Comparison of ENCODE assay signal across 8 mouse cellular contexts in genomic region chr7:100009640-100010039, GRCm38 (mm10). TPM values are rescaled to one million over a fixed set of nuclear protein-coding genes. Genes with fewer than 3 reads are reported as not detected.
DNase-seq lines count a peak whose midpoint lies in the region; ATAC-seq and TF ChIP-seq lines count a peak whose summit lies in the region.

No protein-coding gene starts in this region.

- no peak overlapping the region for H3K9ac ChIP-seq in midbrain, embryonic 15.5 days
- H3K9ac ChIP-seq in limb, embryonic 15.5 days: no peak overlapping the region
- no peak overlapping the region for H3K9ac ChIP-seq in neural tube, embryonic 14.5 days (replicated peaks; ENCODE audit: low read depth, low read length)

- no peaks in the 10 kb centered on the region for H3K36me3 ChIP-seq in midbrain, embryonic 10.5 days
- no peaks in the 10 kb centered on the region for H3K36me3 ChIP-seq in midbrain, embryonic 15.5 days (replicated peaks)
- no peaks in the 10 kb centered on the region for H3K36me3 ChIP-seq in limb, embryonic 15.5 days
- no peaks in the 10 kb centered on the region for H3K36me3 ChIP-seq in neural tube, embryonic 14.5 days (ENCODE audit: control insufficient read depth, insufficient read depth, low read length)
- H3K36me3 ChIP-seq in testis, adult 2 months (ENCODE audit: control insufficient read depth, insufficient read depth, low read length): no peaks in the 10 kb centered on the region

- H3K4me3 ChIP-seq in midbrain, embryonic 10.5 days: no peak overlapping the region
- H3K4me3 ChIP-seq in midbrain, embryonic 15.5 days: no peak overlapping the region
- no peak overlapping the region for H3K4me3 ChIP-seq in limb, embryonic 15.5 days
- no peak overlapping the region for H3K4me3 ChIP-seq in neural tube, embryonic 14.5 days (ENCODE audit: low read depth, low read length)
- H3K4me3 ChIP-seq in testis, adult 2 months (ENCODE audit: control insufficient read depth, low read depth, low read length): no peak overlapping the region

- no peak for TF ChIP-seq POLR2A in testis, adult 2 months (IDR thresholded peaks at IDR 0.05; ENCODE audit: control insufficient read depth, low read depth, low read length)

- intact Hi-C loops in gastrocnemius, postnatal 14 days (cut with DNase I; ENCODE audit: low total_unique reads): loop anchor here (5.0 kb wide), 1 partner anchor 103 kb away; no protein-coding TSS in a partner anchor

- no peak overlapping the region for H3K4me2 ChIP-seq in midbrain, embryonic 15.5 days
- H3K4me2 ChIP-seq in limb, embryonic 15.5 days: no peak overlapping the region
- no peak overlapping the region for H3K4me2 ChIP-seq in neural tube, embryonic 14.5 days (ENCODE audit: low read depth, low read length)

- peak; percentile 77 for DNase-seq in midbrain, embryonic 10.5 days (ENCODE audit: low spot score)
- DNase-seq in cerebellum, postnatal 10 days: peak; percentile 74 to 81
- DNase-seq in gastrocnemius, postnatal 14 days: peak; percentile 77
- DNase-seq in kidney, adult 9 months: peak; percentile 89

- WGBS in midbrain, embryonic 10.5 days: 15% methylated on average over 11 of the region's 11 CpGs
- 10% methylated on average over 11 of the region's 11 CpGs for WGBS in midbrain, embryonic 15.5 days
- WGBS in limb, embryonic 15.5 days: 9% methylated on average over 11 of the region's 11 CpGs
- WGBS in neural tube, embryonic 14.5 days: 13% methylated on average over 11 of the region's 11 CpGs

- peaks cover 60% of the 10 kb centered on the region for H3K27me3 ChIP-seq in midbrain, embryonic 10.5 days (ENCODE audit: low read depth, poor library complexity, severe bottlenecking)
- peaks cover 44% of the 10 kb centered on the region for H3K27me3 ChIP-seq in midbrain, embryonic 15.5 days (replicated peaks)
- H3K27me3 ChIP-seq in limb, embryonic 15.5 days: peaks cover 60% of the 10 kb centered on the region
- peaks cover 34% of the 10 kb centered on the region for H3K27me3 ChIP-seq in neural tube, embryonic 14.5 days (ENCODE audit: control insufficient read depth, insufficient read depth, low read length)
- H3K27me3 ChIP-seq in testis, adult 2 months (ENCODE audit: control insufficient read depth, insufficient read depth, low read length): no peaks in the 10 kb centered on the region; the same call in 1 of the 2 replicates

- TF ChIP-seq CTCF in testis, adult 2 months (IDR thresholded peaks at IDR 0.05; ENCODE audit: control insufficient read depth, insufficient read depth, insufficient replicate concordance, low read depth, low read length): peak; percentile 89

- no peaks in the 10 kb centered on the region for H3K9me3 ChIP-seq in midbrain, embryonic 10.5 days (replicated peaks)
- H3K9me3 ChIP-seq in midbrain, embryonic 15.5 days: no peaks in the 10 kb centered on the region
- H3K9me3 ChIP-seq in limb, embryonic 15.5 days: no peaks in the 10 kb centered on the region
- H3K9me3 ChIP-seq in neural tube, embryonic 14.5 days (ENCODE audit: control insufficient read depth, low read length): no peaks in the 10 kb centered on the region

- no peak for ATAC-seq in midbrain, embryonic 15.5 days (replicated peaks)
- ATAC-seq in limb, embryonic 15.5 days (ENCODE audit: insufficient number of reproducible peaks, low FRiP score, low TSS enrichment, low read depth): peak; percentile 60; the same call in 1 of the 2 replicates
- ATAC-seq in neural tube, embryonic 14.5 days (ENCODE audit: low read depth): 0 out of 2 replicates have a peak, but pooled peaks have one; percentile 19

- H3K27ac ChIP-seq in midbrain, embryonic 10.5 days (replicated peaks): no peak overlapping the region
- H3K27ac ChIP-seq in midbrain, embryonic 15.5 days: no peak overlapping the region
- no peak overlapping the region for H3K27ac ChIP-seq in limb, embryonic 15.5 days
- H3K27ac ChIP-seq in neural tube, embryonic 14.5 days (ENCODE audit: low read depth, low read length): no peak overlapping the region
- no peak overlapping the region for H3K27ac ChIP-seq in testis, adult 2 months (ENCODE audit: control insufficient read depth, insufficient read depth, low read depth, low read length)

- peaks cover 33% of the 10 kb centered on the region for H3K4me1 ChIP-seq in midbrain, embryonic 10.5 days
- H3K4me1 ChIP-seq in midbrain, embryonic 15.5 days: peaks cover 13% of the 10 kb centered on the region
- H3K4me1 ChIP-seq in limb, embryonic 15.5 days: peaks cover 22% of the 10 kb centered on the region; the same call in 1 of the 2 replicates
- no peaks in the 10 kb centered on the region for H3K4me1 ChIP-seq in neural tube, embryonic 14.5 days (ENCODE audit: control insufficient read depth, insufficient read depth, low read length)
- H3K4me1 ChIP-seq in testis, adult 2 months (ENCODE audit: control insufficient read depth, insufficient read depth, low read length): peaks cover 2% of the 10 kb centered on the region; the same call in 1 of the 2 replicates

RNA-seq across cellular contexts. Expression of gene Chrdl2, which starts 3.7 kb away (rescaled TPM):
- polyA plus RNA-seq in midbrain, embryonic 10.5 days (2016; fragmentation: Nextera tagmentation; extraction: Ambion mirVana): 0.14 and 0.16 TPM in 2 replicates
- 0.34 TPM in 1 of 2 replicates, not detected in the other for polyA plus RNA-seq in midbrain, embryonic 15.5 days (2015; fragmentation: Nextera tagmentation; extraction: Ambion mirVana)
- total RNA-seq in gastrocnemius, postnatal 14 days (2021): 1 to 10 TPM; 1.5 to 3.0 TPM
- 1.3 and 1.8 TPM in 2 replicates for polyA plus RNA-seq in limb, embryonic 15.5 days (2015; fragmentation: Nextera tagmentation; extraction: Ambion mirVana)
- 0.54 and 0.72 TPM in 2 replicates for polyA plus RNA-seq in neural tube, embryonic 14.5 days (2014; fragmentation: Nextera tagmentation; extraction: Ambion mirVana)
- 0.38 and 1.2 TPM in 2 replicates for polyA plus RNA-seq in testis, adult 2 months (2012; rRNA removed)

RNA-seq across cellular contexts. Expression of gene Rnf169, which starts 29.4 kb away (rescaled TPM):
- 4.0 and 4.5 TPM in 2 replicates for polyA plus RNA-seq in midbrain, embryonic 10.5 days (2016; fragmentation: Nextera tagmentation; extraction: Ambion mirVana)
- 5.7 and 6.2 TPM in 2 replicates for polyA plus RNA-seq in midbrain, embryonic 15.5 days (2015; fragmentation: Nextera tagmentation; extraction: Ambion mirVana)
- total RNA-seq in gastrocnemius, postnatal 14 days (2021): 1 to 10 TPM; 6.4 to 7.4 TPM
- polyA plus RNA-seq in limb, embryonic 15.5 days (2015; fragmentation: Nextera tagmentation; extraction: Ambion mirVana): 4.3 and 5.4 TPM in 2 replicates
- polyA plus RNA-seq in neural tube, embryonic 14.5 days (2014; fragmentation: Nextera tagmentation; extraction: Ambion mirVana): 6.2 and 7.2 TPM in 2 replicates
- polyA plus RNA-seq in testis, adult 2 months (2012; rRNA removed): 1.6 TPM in 2 replicates
